Mouse (Mus musculus) cerebellum, adult 9-11 months (tissue): ENCODE results near the gene Sectm1b.
"Not testable (repeated sequence)": the region's sequence is repeated elsewhere in the genome, so short reads cannot be mapped to it uniquely, and the experiment has no call there.

Source experiments
- DNase-seq: peaks from one replicate; pipeline ENCODE4 v3.0.0; 2022

Gene Sectm1b

DNA sequence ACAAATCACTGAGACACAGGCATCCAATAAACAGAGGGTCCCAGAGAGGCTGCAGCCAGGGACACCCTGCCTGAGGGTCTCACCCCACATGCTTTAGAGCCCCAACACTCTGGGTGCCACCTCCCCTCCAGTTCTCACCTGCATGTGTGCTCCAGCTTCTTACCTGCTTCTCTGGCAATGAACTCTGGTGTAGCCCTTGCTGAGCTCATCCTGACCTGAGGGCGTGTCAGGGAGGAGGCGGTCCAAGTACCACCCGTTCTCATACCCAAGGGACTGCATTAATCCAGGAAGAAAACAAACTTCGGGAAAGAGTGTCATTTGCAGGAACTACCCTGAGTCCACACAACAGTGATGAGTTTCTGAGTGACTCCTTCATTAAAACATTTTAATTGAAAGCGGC lies at the start of gene Sectm1b:
Gene Sectm1b, minus strand, starts transcription at position 191 of the 400 bp plus-strand sequence.
- no peak for DNase-seq

DNA sequence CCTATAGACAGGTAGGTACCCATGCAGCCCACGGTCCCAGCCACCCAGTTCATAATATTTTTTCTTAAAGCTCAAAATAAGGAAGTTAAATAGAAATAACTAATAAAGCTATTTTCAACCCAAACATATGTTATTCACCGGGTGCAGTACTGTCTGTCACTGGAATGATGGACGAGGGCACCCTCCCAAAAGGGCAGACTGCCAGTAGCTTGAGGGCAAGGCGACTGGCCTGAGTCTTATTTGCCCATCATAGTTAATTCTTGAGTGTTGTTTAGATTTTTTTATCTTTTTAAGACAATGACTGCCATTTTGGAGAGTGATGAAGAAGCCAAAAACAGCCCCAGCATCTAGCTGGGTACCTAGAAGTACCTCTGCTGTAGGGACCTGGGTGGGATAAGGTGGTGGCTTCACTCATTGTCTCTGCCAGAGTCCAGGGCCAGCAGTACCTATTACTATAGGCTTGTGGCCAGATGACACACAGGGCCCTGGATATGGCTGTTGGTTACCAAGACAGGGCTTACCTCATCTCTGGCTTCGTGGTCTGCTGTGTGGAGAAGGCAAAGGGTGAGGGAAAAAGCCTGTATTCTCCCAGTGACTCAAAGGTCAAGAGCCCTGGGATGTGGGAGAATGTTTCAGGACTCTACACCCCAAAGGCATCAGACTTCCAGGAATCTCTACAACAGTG lies 48.9 kb upstream of the Sectm1b start:
- DNase-seq, result peak; percentile 74

DNA sequence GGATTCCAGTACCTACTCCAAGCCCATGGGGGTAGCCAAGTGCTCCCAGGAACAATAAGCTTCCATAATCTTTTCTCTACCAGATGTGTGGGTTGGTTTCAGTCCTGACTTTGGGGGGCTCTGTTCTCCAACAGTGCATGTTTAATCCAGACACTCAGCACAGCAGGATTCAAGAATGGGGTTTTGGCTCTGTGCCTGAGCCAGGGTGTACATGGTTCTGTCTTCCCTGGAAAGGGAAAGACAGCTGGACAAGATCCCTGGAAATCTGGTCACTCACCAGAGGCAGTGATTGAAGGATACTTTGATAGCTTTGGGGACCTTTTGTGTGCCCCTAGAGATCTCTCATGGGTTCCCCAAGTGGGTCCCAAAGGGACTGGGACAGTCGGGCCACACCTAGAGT lies 48.2 kb upstream of the Sectm1b start:
- peak; percentile 8 for DNase-seq

DNA sequence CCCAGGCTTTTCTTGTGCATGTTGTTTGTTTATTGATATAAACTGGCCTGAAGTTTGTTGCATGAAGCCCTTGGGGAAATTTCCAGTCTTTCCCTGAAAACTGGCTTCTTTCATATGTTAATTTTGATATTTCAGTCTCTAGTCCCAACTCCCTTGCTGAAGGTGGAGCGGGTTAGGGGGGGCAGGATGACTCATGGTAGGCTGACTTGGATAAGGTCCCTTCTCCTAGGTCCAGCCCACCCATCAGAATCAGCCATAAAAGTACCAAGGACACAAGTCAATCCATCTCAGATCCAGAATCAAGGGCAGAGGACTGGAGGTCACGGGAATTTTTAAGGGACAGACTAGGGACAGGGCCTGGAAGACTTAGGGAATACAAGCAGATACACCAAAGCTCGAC lies 47.7 kb upstream of the Sectm1b start:
- DNase-seq, result no peak

DNA sequence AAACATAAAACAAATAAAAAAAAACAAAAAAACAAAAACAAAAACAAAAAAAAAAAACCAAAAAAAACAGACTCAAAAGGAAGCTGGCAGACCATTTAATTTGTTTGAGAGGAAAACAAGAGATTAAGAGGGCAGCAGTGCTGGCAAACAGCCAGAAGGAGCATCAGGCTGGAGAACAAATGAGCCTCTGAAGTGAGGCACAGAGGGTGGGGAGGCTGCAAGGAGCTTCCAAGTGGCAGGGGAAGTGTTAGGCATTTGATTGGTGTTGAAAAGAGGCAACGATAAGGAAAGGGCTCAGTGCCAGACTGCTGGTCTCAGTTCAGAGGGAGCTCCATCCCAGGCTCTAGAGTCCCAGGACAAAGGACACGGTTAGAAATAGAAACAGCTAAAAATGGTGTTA lies 46.6 kb upstream of the Sectm1b start:
- peak; percentile 38 for DNase-seq

DNA sequence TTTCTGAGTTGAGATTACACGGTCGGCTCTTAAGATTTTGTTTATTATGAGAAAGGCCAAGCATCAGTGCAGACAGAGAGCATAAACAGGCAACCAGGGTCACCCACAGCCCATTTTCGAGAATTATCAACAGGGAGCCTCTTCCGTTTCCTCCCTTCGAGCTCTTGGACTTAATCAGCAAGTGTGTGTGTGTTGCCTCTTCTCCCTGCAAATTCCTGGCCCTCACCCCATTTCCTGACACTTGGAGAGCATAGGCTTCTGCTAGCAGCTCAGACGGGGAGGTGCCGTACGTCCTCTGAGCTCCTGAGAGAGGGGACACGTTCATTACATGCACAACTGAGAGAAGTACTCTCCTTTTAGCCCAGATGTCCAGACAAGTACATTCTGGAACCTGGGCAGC lies 44.7 kb upstream of the Sectm1b start:
- no peak for DNase-seq

DNA sequence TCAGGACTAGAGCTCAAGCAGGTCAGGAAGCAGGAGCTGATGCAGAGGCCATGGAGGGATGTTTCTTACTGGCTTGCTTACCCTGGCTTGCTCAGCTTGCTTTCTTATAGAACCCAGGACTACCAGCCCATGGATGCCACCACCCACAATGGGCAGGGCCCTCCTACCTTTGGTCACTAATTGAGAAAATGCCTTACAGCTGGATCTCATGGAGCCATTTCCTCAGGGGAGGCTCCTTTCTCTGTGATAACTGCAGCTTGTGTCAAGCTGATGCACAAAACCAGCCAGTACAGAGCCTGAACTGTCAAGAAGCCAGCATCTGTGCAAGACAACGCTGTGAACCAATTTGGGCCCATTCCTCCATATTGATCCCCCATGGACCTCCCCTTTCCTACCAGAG lies 43.9 kb upstream of the Sectm1b start:
- DNase-seq, result not testable (repeated sequence)

DNA sequence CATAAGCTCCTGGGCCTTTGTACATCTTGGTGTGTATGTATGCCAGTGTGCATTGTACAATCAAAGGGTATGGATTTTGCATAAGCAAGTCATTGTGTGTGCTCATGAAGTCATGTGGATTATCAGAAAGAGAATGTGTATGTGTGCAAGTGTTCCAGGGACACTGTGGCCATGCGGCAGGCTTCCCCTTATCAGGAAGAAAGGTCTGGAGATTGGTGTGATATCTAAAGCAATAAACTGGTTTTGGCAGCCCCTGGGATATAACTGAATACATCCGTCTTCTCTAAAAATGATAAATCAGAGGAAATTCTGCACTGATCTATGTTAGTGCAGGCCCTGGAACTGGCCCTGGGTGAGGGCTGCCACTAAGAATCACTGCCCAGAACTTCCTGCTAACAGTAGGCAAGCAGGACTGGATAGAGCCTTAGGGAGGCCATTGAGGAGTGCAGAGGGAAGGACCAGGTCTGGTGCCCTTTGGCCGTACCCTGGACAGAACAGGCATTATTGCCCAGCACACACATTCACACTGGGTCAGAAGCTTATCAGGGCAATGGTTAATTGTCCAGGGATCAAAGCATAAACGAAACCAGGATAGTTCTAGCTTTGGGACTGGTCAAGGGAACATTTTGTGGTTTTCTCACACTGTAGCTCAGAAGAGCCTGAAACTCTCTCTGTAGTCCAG lies 37.9 kb upstream of the Sectm1b start:
- no peak for DNase-seq

DNA sequence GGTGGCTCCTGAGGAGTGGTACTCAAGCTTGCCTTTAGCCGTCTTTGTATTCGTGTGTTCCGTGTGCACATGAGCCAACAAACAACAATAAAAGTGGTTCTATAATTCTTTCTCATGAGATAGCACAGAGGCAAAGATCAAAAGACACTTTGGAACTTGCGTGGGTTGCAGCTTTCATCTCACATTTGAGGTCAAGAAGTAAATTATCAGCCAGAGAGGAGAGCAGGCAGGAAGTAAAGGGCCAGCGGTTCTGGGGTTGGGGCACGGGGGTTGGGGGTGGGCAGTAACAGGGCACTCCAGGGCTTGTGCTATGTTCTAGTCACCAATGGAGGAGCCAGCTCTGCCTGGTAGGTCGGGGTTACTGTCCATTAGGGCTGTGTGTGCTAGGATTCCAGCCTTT lies 37.3 kb upstream of the Sectm1b start:
- DNase-seq, result no peak

DNA sequence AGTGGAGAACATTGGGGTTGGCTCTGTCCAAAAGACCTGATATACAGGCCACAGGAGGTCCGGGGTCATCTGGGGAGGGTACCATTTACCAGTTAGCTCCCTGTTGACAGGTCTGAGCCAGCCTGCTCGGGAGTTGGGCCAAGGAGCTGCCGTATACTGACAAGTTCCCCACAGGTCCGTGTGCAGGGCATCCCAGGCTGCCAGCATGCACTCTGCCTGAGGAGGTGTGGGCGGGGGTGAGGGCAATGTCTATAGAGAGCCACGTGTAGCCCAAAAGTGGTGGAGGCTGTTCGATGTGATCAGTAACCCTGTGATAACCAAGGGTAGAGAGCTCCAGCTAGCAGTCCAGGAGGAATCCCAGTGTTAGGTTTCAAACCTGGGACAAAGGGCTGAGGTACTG lies 36.4 kb upstream of the Sectm1b start:
- DNase-seq, result no peak

DNA sequence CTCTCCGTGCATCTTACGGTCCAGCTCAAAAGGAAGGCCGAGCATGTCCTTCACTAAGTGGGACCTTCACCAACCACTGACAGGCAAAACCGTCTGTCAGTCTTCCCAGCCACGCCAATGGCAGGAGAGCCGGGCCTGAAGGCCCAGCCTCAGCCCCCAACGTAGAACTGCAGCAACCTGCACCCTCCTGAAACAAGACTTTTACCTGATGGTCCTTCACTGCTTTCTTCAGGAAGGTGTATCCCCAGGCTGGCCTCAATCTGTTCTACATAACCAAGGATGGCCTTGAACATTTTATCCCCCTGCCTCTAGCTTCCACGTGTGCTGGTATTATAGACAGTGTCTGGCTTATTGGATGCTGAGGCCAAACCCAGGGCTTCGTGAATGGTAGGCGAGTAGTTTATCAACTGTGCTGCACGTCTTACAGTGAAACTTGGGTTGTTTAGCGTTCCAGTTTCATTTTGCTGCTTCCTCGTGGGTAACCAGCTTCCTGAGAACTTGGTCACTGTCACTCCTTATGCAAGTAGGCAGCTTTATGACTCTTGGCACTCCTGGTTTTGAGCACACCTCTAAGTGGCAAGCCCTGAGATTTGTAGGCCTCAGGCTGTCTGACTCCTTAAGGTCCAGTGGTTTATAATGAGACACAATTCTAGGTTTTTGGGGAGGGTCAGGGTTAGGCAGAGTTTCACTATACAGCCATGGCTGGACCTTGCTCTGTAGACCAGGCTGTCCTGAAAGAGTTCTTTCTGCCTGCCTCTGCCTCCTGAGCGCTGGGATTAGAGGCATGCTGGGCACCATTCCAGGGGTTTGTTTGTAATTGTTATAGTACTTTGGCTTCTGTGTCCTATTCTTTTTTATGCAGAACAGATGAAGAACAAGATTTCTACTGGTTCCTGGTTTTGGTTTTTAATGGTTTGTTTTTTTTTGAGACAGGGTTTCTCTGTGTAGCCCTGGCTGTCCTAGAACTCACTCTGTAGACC lies 29.5 kb upstream of the Sectm1b start:
- DNase-seq, result no peak

DNA sequence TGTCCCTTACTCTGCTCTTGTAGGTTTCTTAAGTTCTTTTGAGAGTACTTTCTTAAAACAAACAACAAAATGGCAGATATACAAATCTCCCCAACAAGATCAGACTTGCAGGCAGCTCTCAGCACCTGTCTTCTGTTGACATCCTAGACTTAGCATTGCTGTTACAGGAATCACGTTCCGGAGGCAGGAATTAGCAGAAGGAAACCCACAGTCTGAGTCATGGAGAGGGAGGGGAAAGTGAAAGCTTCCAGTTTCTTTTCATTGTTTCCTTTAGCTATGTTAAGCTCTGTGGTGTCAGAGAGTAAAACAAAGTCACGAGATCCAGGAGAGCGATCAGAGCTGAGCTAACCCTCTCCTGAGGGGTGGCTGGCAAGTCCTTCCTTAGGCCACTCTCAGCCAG lies 27.6 kb upstream of the Sectm1b start:
- no peak for DNase-seq

DNA sequence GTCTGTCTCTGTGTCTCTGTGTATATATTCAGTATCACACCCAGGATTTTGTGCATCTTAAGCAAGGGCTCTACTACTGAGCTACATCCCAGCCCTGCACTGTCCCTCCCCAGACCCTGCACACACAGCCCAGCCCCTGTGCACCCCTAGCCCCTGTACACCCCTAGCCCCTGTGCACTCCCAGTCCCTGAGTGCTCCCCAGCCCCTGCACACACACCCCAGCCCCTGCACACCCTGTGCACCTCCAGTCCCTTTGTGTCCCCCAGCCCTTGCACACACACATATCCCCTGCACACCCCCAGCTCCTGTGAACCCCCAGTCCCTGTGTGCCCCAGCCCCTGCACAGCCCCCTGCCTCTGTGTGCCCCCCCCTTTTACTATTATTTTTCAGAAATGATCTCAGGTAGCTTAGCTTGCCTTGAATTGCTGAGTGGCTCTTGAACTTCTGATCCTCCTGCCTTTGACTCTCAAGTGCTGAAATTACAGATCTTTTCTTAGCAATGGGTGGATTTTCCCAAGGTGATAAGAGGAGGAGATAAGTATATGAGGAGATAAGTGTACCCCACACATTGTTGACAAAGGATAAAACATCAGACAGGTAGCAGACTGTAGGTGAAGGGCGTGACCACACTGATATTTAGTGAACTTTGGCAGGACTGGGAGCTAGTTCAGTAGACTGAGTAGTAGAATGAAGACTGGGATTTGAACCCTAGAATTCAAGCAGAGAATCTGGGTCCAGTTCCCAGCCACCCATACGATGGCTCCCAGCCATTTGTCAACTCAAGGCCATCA lies 26.6 kb upstream of the Sectm1b start:
- DNase-seq, result no peak

DNA sequence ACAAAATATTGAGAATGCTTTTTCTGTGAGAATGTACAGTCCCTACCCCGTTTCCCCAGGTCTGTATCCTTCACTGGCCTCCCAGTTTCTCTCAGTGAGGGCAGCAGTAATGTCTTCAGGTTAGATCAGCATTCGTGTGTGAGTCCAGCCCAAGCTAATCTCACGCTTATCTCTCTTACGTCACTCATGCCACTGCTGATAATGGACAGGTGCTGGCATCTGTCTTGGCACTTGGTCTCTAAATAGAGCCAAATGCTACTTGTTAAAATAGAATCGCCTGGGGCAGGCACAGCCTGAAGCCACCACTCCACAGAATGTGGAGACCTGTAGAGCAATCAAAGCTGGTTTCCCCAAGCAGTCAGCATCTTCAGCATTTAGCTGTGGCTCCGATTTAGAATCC lies 25.6 kb upstream of the Sectm1b start:
- DNase-seq, result no peak

DNA sequence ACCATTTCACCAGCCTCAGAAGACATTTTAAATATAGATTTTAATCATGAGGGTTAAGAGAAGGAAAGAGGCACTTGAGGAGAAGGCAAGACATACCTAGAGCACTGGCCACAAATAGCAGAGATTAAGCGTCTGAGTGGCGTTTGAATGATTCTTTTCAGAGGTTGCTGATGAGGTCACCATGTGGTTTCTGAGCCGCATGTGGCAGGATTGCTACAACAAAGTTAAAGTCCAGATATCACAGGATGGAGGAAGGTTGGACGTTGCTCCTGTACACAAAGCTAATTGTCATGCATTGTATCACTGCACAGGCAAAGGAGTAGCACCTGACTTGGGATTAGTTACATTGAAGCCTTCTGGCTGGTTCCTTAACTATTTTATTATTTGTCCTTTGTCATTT lies 22.9 kb upstream of the Sectm1b start:
- DNase-seq, result no peak

DNA sequence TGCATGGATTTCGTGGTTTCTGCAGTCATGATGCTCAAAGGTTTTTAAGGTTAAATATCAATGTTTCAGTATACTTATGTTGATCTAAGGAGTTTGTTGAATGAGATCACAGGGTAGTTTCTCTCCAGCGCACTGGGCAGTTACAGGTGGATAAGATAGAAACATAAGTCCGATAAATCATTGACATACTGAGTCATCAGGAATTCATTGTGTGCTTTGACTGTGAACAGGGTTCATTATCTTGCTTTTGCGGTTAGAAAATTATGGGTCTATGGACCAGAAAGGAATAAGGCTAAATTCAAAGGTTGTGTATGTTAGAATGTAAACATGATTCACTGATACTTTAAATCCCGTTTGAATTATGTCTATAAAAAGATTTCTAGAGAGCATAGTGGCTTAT lies 21.8 kb upstream of the Sectm1b start:
- DNase-seq, result no peak

DNA sequence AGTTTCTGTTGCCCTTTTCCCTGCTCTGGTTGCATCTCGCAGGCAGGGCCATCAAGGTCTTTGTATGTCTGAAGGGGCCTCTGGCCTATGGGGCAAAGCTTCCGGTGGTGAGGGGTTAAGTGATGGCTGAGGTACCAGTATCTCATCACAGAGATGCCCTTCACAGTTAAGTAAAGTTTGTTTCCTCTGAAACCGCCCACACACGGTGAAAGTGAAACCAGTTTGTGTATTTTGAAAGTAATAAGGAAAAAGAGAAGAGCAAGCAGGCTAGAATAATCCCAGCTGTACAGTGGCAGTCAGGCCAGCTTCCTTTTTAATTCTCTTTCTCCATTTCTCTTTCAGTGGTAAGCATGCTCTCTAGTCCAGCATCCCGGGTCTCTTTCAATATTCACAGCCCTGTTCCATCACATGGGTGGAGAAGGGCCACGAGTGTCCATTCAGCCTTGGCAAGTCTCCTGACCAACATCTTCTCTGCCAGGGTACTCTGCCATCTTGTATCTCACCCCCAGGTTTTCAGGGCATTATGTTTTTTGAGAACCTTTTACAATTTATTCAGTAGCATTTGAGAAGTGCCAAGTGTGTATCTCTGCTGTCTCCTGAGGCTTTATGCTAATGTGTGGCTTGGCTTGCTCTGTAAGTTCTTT lies 19.6 kb upstream of the Sectm1b start:
- DNase-seq, result no peak

DNA sequence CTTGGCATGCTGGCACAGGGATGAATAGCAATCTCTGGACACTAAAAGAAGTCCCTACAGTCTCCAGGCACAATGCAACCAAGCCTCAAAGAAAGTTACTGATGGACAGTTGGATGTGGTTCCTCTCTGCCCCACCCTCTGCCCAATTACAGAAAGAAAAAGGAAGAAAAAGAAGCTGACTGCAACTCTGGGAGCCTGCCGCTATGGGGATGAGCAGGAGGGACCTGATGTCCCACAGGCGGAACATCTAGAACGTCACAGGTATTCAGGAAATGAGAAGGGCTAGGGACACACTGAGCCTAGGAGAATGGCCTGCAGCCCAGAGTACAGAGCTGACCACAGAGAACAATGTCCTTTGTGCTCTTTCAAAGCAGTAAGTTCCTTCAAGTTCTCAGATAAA lies 18.9 kb upstream of the Sectm1b start:
- no peak for DNase-seq

DNA sequence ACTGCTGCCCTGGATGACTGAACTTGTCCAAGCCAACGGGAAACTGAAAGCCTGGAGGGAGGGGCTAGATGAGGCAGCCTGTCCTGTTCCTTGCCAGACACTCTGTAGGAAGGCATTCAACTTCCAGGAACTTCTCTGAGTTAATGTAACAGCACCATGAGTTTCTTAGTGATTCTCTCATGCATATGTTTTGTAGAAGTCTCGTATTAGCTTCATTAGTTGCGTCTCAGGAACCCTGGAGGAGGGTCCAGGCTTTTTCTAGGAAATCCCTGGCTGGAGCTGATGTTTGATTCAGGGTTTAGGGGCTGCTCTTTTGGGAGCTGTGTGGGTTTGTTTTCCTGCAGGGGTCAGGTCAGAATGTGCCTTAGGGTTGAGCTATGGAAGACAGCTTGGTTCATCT lies 17.8 kb upstream of the Sectm1b start, which contains the start of gene Sectm1a:
Gene Sectm1a, minus strand, starts transcription at position 101 of the 400 bp plus-strand sequence.
- DNase-seq, result no peak

DNA sequence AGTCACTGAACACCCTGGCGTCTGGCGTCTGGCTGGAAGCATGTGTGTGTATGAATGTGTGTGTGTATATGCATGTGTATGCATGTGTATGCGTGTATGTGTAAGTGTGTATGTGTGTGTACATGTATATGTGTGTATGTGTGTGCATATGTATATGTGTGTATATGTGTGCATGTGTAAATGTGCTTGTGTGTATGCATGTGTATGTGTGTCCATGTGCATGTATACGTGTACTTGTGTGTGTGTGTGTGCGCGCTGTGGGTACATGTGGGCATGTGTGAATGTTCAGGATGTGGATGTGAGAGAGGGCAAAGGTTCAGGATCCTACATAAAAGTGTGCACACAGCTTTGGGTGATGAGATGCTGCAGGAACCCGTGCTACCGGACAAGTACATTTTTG lies 17.0 kb upstream of the Sectm1b start:
- DNase-seq, result no peak

DNA sequence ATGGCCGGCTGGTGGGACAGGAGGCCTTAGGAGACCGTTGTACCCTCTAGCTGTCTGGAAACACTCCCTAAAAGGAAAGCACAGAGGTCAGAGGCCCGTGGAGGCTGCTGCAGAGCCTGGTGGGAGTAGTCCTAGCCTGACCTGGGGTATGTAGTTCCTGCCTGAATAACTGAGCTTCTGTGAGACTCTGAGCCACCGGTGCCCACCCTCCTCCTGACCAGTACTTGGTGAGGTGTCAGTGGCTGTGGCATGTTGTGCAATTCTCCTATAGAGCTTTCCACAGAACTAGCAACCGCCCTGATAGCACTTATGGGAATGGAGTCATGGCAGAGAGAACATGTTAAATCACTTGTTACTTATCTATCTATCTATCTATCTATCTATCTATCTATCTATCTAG lies 12.3 kb upstream of the Sectm1b start:
- DNase-seq, result no peak

DNA sequence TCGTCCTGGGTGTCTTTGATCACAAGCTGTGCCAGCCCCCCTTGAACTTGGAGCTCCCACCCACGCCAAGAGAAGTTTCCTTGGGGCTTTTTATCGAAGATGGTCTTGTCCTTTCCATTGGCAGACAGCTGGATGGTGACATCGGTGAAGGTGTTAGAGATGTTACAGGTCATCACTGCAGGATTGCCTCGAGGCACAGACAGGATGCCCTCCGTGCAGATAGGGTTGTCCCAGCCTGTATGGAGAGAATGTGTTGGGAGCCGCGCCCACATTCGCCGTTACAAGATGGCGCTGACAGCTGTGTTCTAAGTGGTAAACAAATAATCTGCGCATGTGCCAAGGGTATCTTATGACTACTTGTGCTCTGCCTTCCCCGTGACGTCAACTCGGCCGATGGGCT lies 6.3 kb upstream of the Sectm1b start:
- not testable (repeated sequence) for DNase-seq
